Mouse (Mus musculus) neural tube, embryonic 11.5 days (tissue): ENCODE data around the gene Ak1. TPM values are rescaled to one million over a fixed set of nuclear protein-coding genes. Genes with fewer than 3 reads are reported as not detected.

ENCODE experiments used
- ATAC-seq: fragments of 200-750 bp; cut with Nextera tagmentation; 2 replicates; pipeline ENCODE4 v1.8.0; 2017; ENCODE audit warnings: moderate number of reproducible peaks, mild to moderate bottlenecking, moderate TSS enrichment, moderate library complexity; ENCODE audit not compliant: insufficient read depth, low FRiP score, low TSS enrichment
- DNase-seq: peaks from one replicate; pipeline ENCODE4 v3.0.0-alpha.2; 2015; ENCODE audit warnings: low spot score
- H3K27ac ChIP-seq: fragments of 300-500 bp; sonication (generic); 2 replicates; pipeline ENCODE4 v1.5.1; 2014; ENCODE audit warnings: low read depth, mild to moderate bottlenecking, low read length
- H3K27me3 ChIP-seq: fragments of 300-500 bp; sonication (generic); 2 replicates; pipeline ENCODE4 v1.6.1; 2014; ENCODE audit warnings: mild to moderate bottlenecking, low read length, mixed read lengths; ENCODE audit not compliant: control insufficient read depth, insufficient read depth
- H3K36me3 ChIP-seq: fragments of 300-500 bp; sonication (generic); 2 replicates; pipeline ENCODE4 v1.6.1; 2014; ENCODE audit warnings: mild to moderate bottlenecking, low read length, moderate library complexity, mixed read lengths; ENCODE audit not compliant: control insufficient read depth, insufficient read depth
- H3K4me1 ChIP-seq: fragments of 300-500 bp; sonication (generic); 2 replicates; pipeline ENCODE4 v1.6.1; 2014; ENCODE audit warnings: low read length, mixed read lengths; ENCODE audit not compliant: control insufficient read depth, insufficient read depth
- H3K4me2 ChIP-seq: fragments of 300-500 bp; sonication (generic); 2 replicates; pipeline ENCODE4 v1.6.1; 2014; ENCODE audit warnings: low read depth, mild to moderate bottlenecking, moderate library complexity
- H3K4me3 ChIP-seq: fragments of 300-500 bp; sonication (generic); 2 replicates; pipeline ENCODE4 v1.5.1; 2014; ENCODE audit warnings: low read depth, low read length
- H3K9ac ChIP-seq: fragments of 300-500 bp; sonication (generic); 2 replicates; pipeline ENCODE4 v1.6.1; 2014; ENCODE audit warnings: mild to moderate bottlenecking, low read length
- H3K9me3 ChIP-seq: fragments of 300-500 bp; sonication (generic); 2 replicates; pipeline ENCODE4 v1.6.1; 2016; ENCODE audit warnings: low read length; ENCODE audit not compliant: control insufficient read depth
- WGBS: fragments of 180-500 bp; shearing (Covaris S2); extraction: QIAGEN DNeasy Blood & Tissue Kit; methylation state at CpG from one replicate; pipeline ENCODE4 v1.1.7; 2014; 5-methylcytosine and 5-hydroxymethylcytosine counted together
- polyA plus RNA-seq: library from polyadenylated mRNA; unstranded; fragments of >200 nt; fragmentation: Nextera tagmentation; extraction: Ambion mirVana; gene quantifications from 2 replicates; pipeline ENCODE4 v1.2.1, GENCODE M21; 2014

The Ak1 gene
- polyA plus RNA-seq, 1 experiment from 2014 or later = 33.0 TPM

GRCm38 (mm10) chr2:32639632-32640031 lies 18.1 kb downstream of the Ak1 start:
- WGBS = 86% methylated on average over 1 of the region's 1 CpGs
- no peak overlapping the region for H3K27ac ChIP-seq
- H3K4me2 ChIP-seq = no peak overlapping the region
- peaks cover 5% of the 10 kb centered on the region; the same call in 1 of the 2 replicates for H3K4me1 ChIP-seq
- no peaks in the 10 kb centered on the region for H3K36me3 ChIP-seq
- DNase-seq (no peak), ATAC-seq (no peak)
- no peak overlapping the region for H3K9ac ChIP-seq
- no peaks in the 10 kb centered on the region for H3K9me3 ChIP-seq
- H3K4me3 ChIP-seq = no peak overlapping the region
- H3K27me3 ChIP-seq = no peaks in the 10 kb centered on the region

- no peaks in the 10 kb centered on the region for H3K9me3 ChIP-seq
- H3K27ac ChIP-seq = no peak overlapping the region
- peaks cover 5% of the 10 kb centered on the region; the same call in 1 of the 2 replicates for H3K4me1 ChIP-seq
- H3K27me3 ChIP-seq = no peaks in the 10 kb centered on the region
- no peak overlapping the region for H3K4me2 ChIP-seq
- WGBS = 73% methylated on average over 6 of the region's 6 CpGs
- DNase-seq (no peak), ATAC-seq (no peak)
- H3K4me3 ChIP-seq = no peak overlapping the region
- no peaks in the 10 kb centered on the region for H3K36me3 ChIP-seq
- no peak overlapping the region for H3K9ac ChIP-seq
Observed at GRCm38 (mm10) chr2:32640550-32641051, 19.0 kb downstream of the Ak1 start.

- Histone ChIP-seq H3K4me2 (no peak overlapping the region), H3K9me3 (no peaks in the 10 kb centered on the region), H3K27me3 (no peaks in the 10 kb centered on the region), H3K9ac (no peak overlapping the region), H3K4me3 (no peak overlapping the region), H3K4me1 (peaks cover 5% of the 10 kb centered on the region; the same call in 1 of the 2 replicates), H3K27ac (no peak overlapping the region), H3K36me3 (no peaks in the 10 kb centered on the region)
- DNase-seq = no peak
- ATAC-seq = no peak
- WGBS = 82% methylated on average over 5 of the region's 5 CpGs
Observed at GRCm38 (mm10) chr2:32641810-32642209, 20.3 kb downstream of the Ak1 start.

- H3K27me3 ChIP-seq = no peaks in the 10 kb centered on the region
- DNase-seq (no peak), ATAC-seq (no peak)
- no peaks in the 10 kb centered on the region for H3K9me3 ChIP-seq
- H3K4me2 ChIP-seq = no peak overlapping the region
- no peak overlapping the region for H3K4me3 ChIP-seq
- no peaks in the 10 kb centered on the region for H3K36me3 ChIP-seq
- 83% methylated on average over 7 of the region's 7 CpGs for WGBS
- H3K9ac ChIP-seq = no peak overlapping the region
- peaks cover 3% of the 10 kb centered on the region; the same call in 1 of the 2 replicates for H3K4me1 ChIP-seq
- H3K27ac ChIP-seq = no peak overlapping the region
Observed at GRCm38 (mm10) chr2:32642813-32643212, 21.3 kb downstream of the Ak1 start.

- Histone ChIP-seq H3K4me2 (no peak overlapping the region), H3K27ac (no peak overlapping the region), H3K9ac (no peak overlapping the region), H3K4me3 (no peak overlapping the region), H3K9me3 (no peaks in the 10 kb centered on the region), H3K4me1 (no peaks in the 10 kb centered on the region), H3K27me3 (no peaks in the 10 kb centered on the region), H3K36me3 (no peaks in the 10 kb centered on the region)
- ATAC-seq (no peak), DNase-seq (no peak)
- WGBS = 80% methylated on average over 9 of the region's 9 CpGs
Observed at GRCm38 (mm10) chr2:32644083-32644482, 22.5 kb downstream of the Ak1 start.

GRCm38 (mm10) chr2:32644799-32645475 lies 23.4 kb downstream of the Ak1 start:
- ATAC-seq (no peak), DNase-seq (no peak)
- no peaks in the 10 kb centered on the region for H3K9me3 ChIP-seq

GRCm38 (mm10) chr2:32645647-32646046 lies 24.1 kb downstream of the Ak1 start:
- Histone ChIP-seq H3K27ac (no peak overlapping the region), H3K9me3 (no peaks in the 10 kb centered on the region), H3K27me3 (no peaks in the 10 kb centered on the region), H3K4me3 (no peak overlapping the region), H3K36me3 (no peaks in the 10 kb centered on the region), H3K9ac (no peak overlapping the region), H3K4me2 (no peak overlapping the region), H3K4me1 (no peaks in the 10 kb centered on the region)
- WGBS = 81% methylated on average over 3 of the region's 3 CpGs
- ATAC-seq (no peak), DNase-seq (no peak)

More at GRCm38 (mm10) chr2:32644799-32645475, 23.4 kb downstream of the Ak1 start:
- no peaks in the 10 kb centered on the region for H3K36me3 ChIP-seq
- H3K4me3 ChIP-seq = no peak overlapping the region
- H3K4me1 ChIP-seq = no peaks in the 10 kb centered on the region
- no peak overlapping the region for H3K4me2 ChIP-seq
- 89% methylated on average over 8 of the region's 8 CpGs for WGBS
- H3K27ac ChIP-seq = no peak overlapping the region
- no peaks in the 10 kb centered on the region for H3K27me3 ChIP-seq
- H3K9ac ChIP-seq = no peak overlapping the region

GRCm38 (mm10) chr2:32646379-32647056 lies 25.0 kb downstream of the Ak1 start, which contains the start of gene Eng:
Eng (plus strand) TSS chr2:32646595.
- no peak for ATAC-seq
- no peak within 1 kb of the TSS for H3K27ac ChIP-seq
- 54% methylated on average over 30 of the region's 31 CpGs for WGBS
- no peak within 1 kb of the TSS for H3K4me2 ChIP-seq
- H3K9ac ChIP-seq = peak within 1 kb of the TSS; percentile 22; the same call in 1 of the 2 replicates
- peak within 1 kb of the TSS; percentile 18; the same call in 1 of the 2 replicates for H3K4me3 ChIP-seq
- no peaks in the 10 kb centered on the region for H3K9me3 ChIP-seq
- no peaks in the 10 kb centered on the region for H3K4me1 ChIP-seq
- no peaks in the 10 kb centered on the region for H3K36me3 ChIP-seq
- H3K27me3 ChIP-seq = no peaks in the 10 kb centered on the region
- DNase-seq = no peak
